Mouse (Mus musculus) cerebellum, adult 2 months (tissue): ENCODE results near the gene Atp5g1.

Experiments
- CTCF ChIP-seq: fragments of 200-500 bp; IDR thresholded peaks from 2 replicates; pipeline ENCODE4 v1.5.1; 2011; ENCODE audit warnings: low read depth, mild to moderate bottlenecking, control low read depth, low read length, moderate library complexity, borderline replicate concordance; ENCODE audit not compliant: insufficient read depth
- POLR2A ChIP-seq: fragments of 200-500 bp; IDR thresholded peaks from 2 replicates; pipeline ENCODE4 v1.6.1; 2011; ENCODE audit warnings: low read length, control low read depth, borderline replicate concordance; ENCODE audit not compliant: insufficient read depth

GRCm38 (mm10) chr11:96091073-96091472 lies 15.6 kb upstream of the Atp5g1 start:
- peak; percentile 19; the same call in 1 of the 2 replicates for TF ChIP-seq CTCF
- no peak for TF ChIP-seq POLR2A
